Mouse (Mus musculus) CH12.LX (cell line): Measurements from ENCODE around the gene Adamts1. TPM values are rescaled to one million over a fixed set of nuclear protein-coding genes. Genes with fewer than 3 reads are reported as not detected.

Experiments
- DNase-seq: peaks from one replicate; pipeline ENCODE4 v3.0.0-alpha.2; 2013; ENCODE audit errors: extremely low read depth
- H3K27ac ChIP-seq: 2 replicates; pipeline ENCODE4 v1.5.1; 2012; ENCODE audit warnings: low read depth, mild to moderate bottlenecking, control low read depth, moderate library complexity; ENCODE audit not compliant: insufficient read depth
- H3K27me3 ChIP-seq: replicated peaks from 2 replicates; pipeline ENCODE3; 2012; ENCODE audit warnings: inconsistent platforms
- H3K36me3 ChIP-seq, 2 experiments: replicated peaks in 1 of 2; 2 replicates each; pipeline versions ENCODE3 to v1.6.1; 2012; ENCODE audit warnings: inconsistent platforms in 1 of 2, low read length in 1 of 2, mild to moderate bottlenecking in 1 of 2, mixed read lengths in 1 of 2, moderate library complexity in 1 of 2; ENCODE audit not compliant: control insufficient read depth in 1 of 2, insufficient read depth in 1 of 2
- H3K4me1 ChIP-seq, 2 experiments: 2 replicates each; pipeline ENCODE4 v1.6.1; 2012; ENCODE audit warnings: inconsistent platforms in 1 of 2, moderate library complexity in 1 of 2; ENCODE audit not compliant: insufficient read depth in 2 of 2, control insufficient read depth in 1 of 2
- H3K4me2 ChIP-seq: 2 replicates; pipeline ENCODE4 v1.6.1; 2012; ENCODE audit warnings: low read depth, mild to moderate bottlenecking, control low read depth; ENCODE audit not compliant: poor library complexity, insufficient read depth, severe bottlenecking
- H3K4me3 ChIP-seq, 3 experiments: fragments of 150-350 bp in 1 of 3; sonication (generic) in 1 of 3; replicated peaks in 1 of 3; 2 replicates each; pipeline versions ENCODE3 to v1.5.1; 2011 to 2012; ENCODE audit warnings: low read depth in 2 of 3, low read length in 2 of 3, mild to moderate bottlenecking in 2 of 3, moderate library complexity in 2 of 3, control low read depth in 1 of 3, improper control_type of control experiment in 1 of 3, inconsistent platforms in 1 of 3, mixed read lengths in 1 of 3; ENCODE audit not compliant: poor library complexity in 1 of 3
- H3K79me2 ChIP-seq: replicated peaks from 2 replicates; pipeline ENCODE4 v1.6.1; 2012; ENCODE audit warnings: mild to moderate bottlenecking, moderate library complexity; ENCODE audit not compliant: control insufficient read depth, poor library complexity, insufficient read depth, severe bottlenecking; ENCODE audit errors: extremely low read depth
- H3K9ac ChIP-seq: 2 replicates; pipeline ENCODE4 v1.6.1; 2012; ENCODE audit warnings: low read depth, mild to moderate bottlenecking, control low read depth, moderate library complexity; ENCODE audit not compliant: insufficient read depth
- H3K9me3 ChIP-seq: replicated peaks from 2 replicates; pipeline ENCODE3; 2012; ENCODE audit warnings: low read length, inconsistent platforms, mixed read lengths
- BHLHE40 ChIP-seq: IDR thresholded peaks from 2 replicates; pipeline ENCODE4 v1.6.1; 2011; ENCODE audit warnings: mild to moderate bottlenecking, low read depth, low read length, improper control_type of control experiment
- CHD1 ChIP-seq: IDR thresholded peaks from 2 replicates; pipeline ENCODE4 v1.6.1; 2012; ENCODE audit warnings: low read depth, low read length, improper control_type of control experiment, inconsistent platforms
- CHD2 ChIP-seq: IDR thresholded peaks from 2 replicates; pipeline ENCODE4 v1.6.1; 2011; ENCODE audit warnings: low read length, improper control_type of control experiment
- ETS1 ChIP-seq: conservative IDR thresholded peaks from 2 replicates; pipeline ENCODE4 v1.6.1; 2012; ENCODE audit warnings: low read depth, mild to moderate bottlenecking, inconsistent platforms, low read length, improper control_type of control experiment, moderate library complexity
- GABPA ChIP-seq: IDR thresholded peaks from 2 replicates; pipeline ENCODE4 v1.6.1; 2012; ENCODE audit warnings: low read depth, low read length, improper control_type of control experiment, inconsistent platforms; ENCODE audit not compliant: insufficient replicate concordance
- HCFC1 ChIP-seq: IDR thresholded peaks from 2 replicates; pipeline ENCODE4 v1.6.1; 2012; ENCODE audit warnings: low read depth, mild to moderate bottlenecking, inconsistent platforms, low read length, improper control_type of control experiment
- JUN ChIP-seq: IDR thresholded peaks from 2 replicates; pipeline ENCODE4 v1.6.1; 2011; ENCODE audit warnings: low read depth, mild to moderate bottlenecking, low read length, improper control_type of control experiment, moderate library complexity; ENCODE audit not compliant: insufficient read depth
- MAFK ChIP-seq: IDR thresholded peaks from 2 replicates; pipeline ENCODE4 v1.6.1; 2011; ENCODE audit warnings: low read length, improper control_type of control experiment; ENCODE audit not compliant: insufficient replicate concordance
- MYC ChIP-seq: IDR thresholded peaks from 2 replicates; pipeline ENCODE4 v1.6.1; 2011; ENCODE audit warnings: low read depth, mild to moderate bottlenecking, improper control_type of control experiment, low read length
- NRF1 ChIP-seq: IDR thresholded peaks from 2 replicates; pipeline ENCODE4 v1.6.1; 2014; ENCODE audit warnings: low read depth, mild to moderate bottlenecking, inconsistent platforms, low read length, improper control_type of control experiment, moderate library complexity
- POLR2AphosphoS2 ChIP-seq: IDR thresholded peaks from 2 replicates; pipeline ENCODE4 v1.6.1; 2011; ENCODE audit warnings: low read depth, low read length, improper control_type of control experiment
- SIN3A ChIP-seq: IDR thresholded peaks from 2 replicates; pipeline ENCODE4 v1.6.1; 2012; ENCODE audit warnings: low read length, improper control_type of control experiment, inconsistent platforms
- SMC3 ChIP-seq: IDR thresholded peaks from 2 replicates; pipeline ENCODE4 v1.6.1; 2011; ENCODE audit warnings: low read depth, low read length, improper control_type of control experiment
- TBP ChIP-seq: conservative IDR thresholded peaks from 2 replicates; pipeline ENCODE4 v1.6.1; 2011; ENCODE audit warnings: low read depth, low read length, improper control_type of control experiment
- TCF12 ChIP-seq: IDR thresholded peaks from 2 replicates; pipeline ENCODE4 v1.6.1; 2014; ENCODE audit warnings: low read depth, mild to moderate bottlenecking, inconsistent platforms, low read length, improper control_type of control experiment
- UBTF ChIP-seq: IDR thresholded peaks from 2 replicates; pipeline ENCODE4 v1.6.1; 2012; ENCODE audit warnings: low read depth, mild to moderate bottlenecking, inconsistent platforms, low read length, improper control_type of control experiment, moderate library complexity
- USF2 ChIP-seq: conservative IDR thresholded peaks from 2 replicates; pipeline ENCODE4 v1.6.1; 2011; ENCODE audit warnings: low read depth, low read length, improper control_type of control experiment
- ZKSCAN1 ChIP-seq: IDR thresholded peaks from 2 replicates; pipeline ENCODE4 v1.6.1; 2012; ENCODE audit warnings: low read depth, inconsistent platforms, low read length, improper control_type of control experiment, borderline replicate concordance
- ZMIZ1 ChIP-seq: IDR thresholded peaks from 2 replicates; pipeline ENCODE4 v1.6.1; 2012; ENCODE audit warnings: low read depth, mild to moderate bottlenecking, inconsistent platforms, low read length, improper control_type of control experiment
- dilution Hi-C: fragments of 300-500 bp; cut with MboI; formaldehyde crosslinking; loops from 2 replicates; pipeline ENCODE4 v1.14.3; 2020; ENCODE audit warnings: low sequenced_read_pairs; ENCODE audit not compliant: extremely low pct_unique_long_range_greater_than_20kb, extremely low pct_ligation_motif_present
- in situ Hi-C: fragments of 300-500 bp; cut with MboI; formaldehyde crosslinking; loops from 3 replicates; pipeline ENCODE4 v1.14.3; 2019; ENCODE audit warnings: low sequenced_read_pairs, low pct_ligation_motif_present, low pct_unique_long_range_greater_than_20kb, mixed read lengths
- polyA plus RNA-seq: library from polyadenylated mRNA; unstranded; fragments of >175 nt; gene quantifications from 2 replicates; pipeline ENCODE4 v1.2.1, GENCODE M21; 2012; ENCODE audit warnings: low read depth; ENCODE audit not compliant: insufficient read length
- total RNA-seq, 2 experiments: library from RNA; depleted of rRNA; stranded (reverse); fragments of 300-350 nt in 1 of 2; fragments of >200 nt in 1 of 2; gene quantifications; 2 replicates each; pipeline ENCODE4 v1.2.3; 2012 to 2014

The Adamts1 gene
- total and polyA plus RNA-seq, 3 experiments, result not detected

GRCm38 (mm10) chr16:85756101-85756819 is 46.7 kb downstream of the Adamts1 start:
- no peak overlapping the region for H3K27ac ChIP-seq
- no peak overlapping the region for H3K9ac ChIP-seq
- no peak overlapping the region for H3K4me2 ChIP-seq
- H3K79me2 ChIP-seq, result no peaks in the 10 kb centered on the region
- H3K9me3 ChIP-seq, result no peaks in the 10 kb centered on the region
- dilution Hi-C loops, result no loop called here
- DNase-seq, result no peak
- 0 out of 4 replicates have a peak, but pooled peaks cover 0 to 4% of the 10 kb centered on the region in 2 experiments for H3K4me1 ChIP-seq
- no peaks in the 10 kb centered on the region for H3K36me3 ChIP-seq
- H3K27me3 ChIP-seq, result no peaks in the 10 kb centered on the region
- no peak overlapping the region for H3K4me3 ChIP-seq
- in situ Hi-C loops, result no loop called here
- no peak for TF ChIP-seq GABPA
- TF ChIP-seq NRF1, result no peak
- no peak for TF ChIP-seq BHLHE40
- no peak for TF ChIP-seq TBP
- no peak for TF ChIP-seq HCFC1
- TF ChIP-seq USF2, result no peak
- no peak for TF ChIP-seq SIN3A
- TF ChIP-seq ZKSCAN1, result no peak
- no peak for TF ChIP-seq CHD2
- no peak for TF ChIP-seq CHD1
- TF ChIP-seq TCF12, result no peak
- no peak for TF ChIP-seq MAFK
- no peak for TF ChIP-seq UBTF
- TF ChIP-seq MYC, result no peak
- no peak for TF ChIP-seq ZMIZ1
- no peak for TF ChIP-seq POLR2AphosphoS2
- TF ChIP-seq JUN, result no peak
- TF ChIP-seq SMC3, result no peak
- TF ChIP-seq ETS1, result no peak

GRCm38 (mm10) chr16:85749335-85749734 is 53.6 kb downstream of the Adamts1 start:
- H3K9me3 ChIP-seq, result no peaks in the 10 kb centered on the region

More at GRCm38 (mm10) chr16:85749335-85749734, 53.6 kb downstream of the Adamts1 start:
- no peak for DNase-seq
- H3K36me3 ChIP-seq, result no peaks in the 10 kb centered on the region
- no peak overlapping the region for H3K4me2 ChIP-seq
- H3K27ac ChIP-seq, result no peak overlapping the region
- no peak overlapping the region for H3K4me3 ChIP-seq
- dilution Hi-C loops, result no loop called here
- no peaks in the 10 kb centered on the region for H3K79me2 ChIP-seq
- in situ Hi-C loops, result no loop called here
- H3K4me1 ChIP-seq, result no peaks in the 10 kb centered on the region
- no peaks in the 10 kb centered on the region for H3K27me3 ChIP-seq
- H3K9ac ChIP-seq, result no peak overlapping the region
- TF ChIP-seq POLR2AphosphoS2 (no peak), CHD1 (no peak)
